Mouse (Mus musculus) bone marrow macrophage, adult 2 months (primary cell): Measurements from ENCODE around the gene Ccdc144b. TPM values are rescaled to one million over a fixed set of nuclear protein-coding genes. Genes with fewer than 3 reads are reported as not detected.

Experiments
- H3K27ac ChIP-seq: 2 replicates; pipeline ENCODE4 v1.5.1; 2012; ENCODE audit warnings: low read depth, low read length; ENCODE audit not compliant: insufficient read depth
- H3K4me1 ChIP-seq: 2 replicates; pipeline ENCODE4 v1.6.1; 2012; ENCODE audit warnings: low read length; ENCODE audit not compliant: control insufficient read depth, insufficient read depth
- H3K4me3 ChIP-seq: 2 replicates; pipeline ENCODE4 v1.5.1; 2012; ENCODE audit warnings: mild to moderate bottlenecking, low read length, moderate library complexity; ENCODE audit not compliant: insufficient read depth
- CTCF ChIP-seq: IDR thresholded peaks from 2 replicates; pipeline ENCODE4 v1.5.1; 2012; ENCODE audit warnings: low read depth, mild to moderate bottlenecking, low read length, moderate library complexity
- POLR2A ChIP-seq: IDR thresholded peaks from 2 replicates; pipeline ENCODE4 v1.6.1; 2012; ENCODE audit warnings: mild to moderate bottlenecking, low read depth, low read length, borderline replicate concordance
- polyA plus RNA-seq: library from polyadenylated mRNA; stranded (reverse); fragments of >200 nt; gene quantifications from 2 replicates; pipeline ENCODE4 v1.2.4, GENCODE M21; 2012; ENCODE audit not compliant: missing spikeins, insufficient read depth, insufficient read length

The Ccdc144b gene
- polyA plus RNA-seq, 1 experiment, result not detected

DNA sequence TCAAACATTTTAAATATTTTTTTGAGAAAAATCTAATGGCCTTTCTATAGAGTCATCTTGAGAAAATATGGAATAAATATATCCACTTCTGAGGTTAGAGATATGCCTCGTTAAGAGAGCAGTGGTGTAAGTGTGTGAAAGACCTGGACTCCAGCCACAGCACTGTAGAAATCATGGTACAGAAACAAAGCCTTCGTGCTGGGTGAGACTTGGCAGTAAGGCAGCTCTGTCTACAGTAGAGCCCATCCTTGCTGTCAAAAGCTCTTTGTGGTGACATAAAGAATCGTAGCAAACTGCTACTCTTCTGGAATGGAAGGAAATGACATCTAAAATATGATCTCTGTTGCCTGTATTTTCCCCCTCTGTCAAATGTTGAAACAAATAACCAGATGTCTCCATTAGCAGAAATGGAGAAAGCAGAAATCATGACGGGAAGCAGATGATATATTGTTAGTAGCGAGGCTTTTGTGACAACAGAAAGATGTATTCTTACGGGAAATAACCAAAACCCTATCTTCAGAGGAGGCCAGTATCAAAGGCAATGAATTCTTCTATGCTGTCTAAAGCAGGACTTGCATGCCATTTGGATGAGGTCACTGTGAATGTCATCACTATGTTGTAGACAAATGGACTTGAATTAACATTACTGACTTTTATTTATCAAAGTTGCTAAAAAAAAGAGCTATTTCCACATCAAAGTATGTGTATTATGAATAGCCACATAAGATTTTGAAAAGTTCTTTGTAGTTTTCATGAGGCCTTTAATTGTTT lies 21.4 kb downstream of the Ccdc144b start:
- TF ChIP-seq POLR2A (no peak), CTCF (no peak)
- no peak overlapping the region for H3K27ac ChIP-seq

DNA sequence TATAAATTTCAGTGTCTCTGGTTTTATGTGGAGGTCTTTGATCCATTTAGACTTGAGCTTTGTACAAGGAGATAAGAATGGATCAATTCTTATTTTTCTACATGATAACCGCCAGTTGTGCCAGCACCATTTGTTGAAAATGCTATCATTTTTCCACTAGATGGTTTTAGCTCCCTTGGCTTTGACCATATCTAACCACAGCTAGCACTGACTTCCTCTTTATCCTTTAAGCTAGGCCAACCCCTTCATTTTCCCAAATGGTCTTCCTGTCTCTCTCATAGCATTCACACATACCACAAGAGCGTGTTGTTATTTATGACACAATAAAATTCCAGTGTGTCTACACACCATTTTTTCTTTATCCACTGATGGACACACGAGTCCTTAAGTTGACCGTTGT lies 23.4 kb downstream of the Ccdc144b start:
- no peak for TF ChIP-seq CTCF
- no peak for TF ChIP-seq POLR2A
- H3K27ac ChIP-seq, result no peak overlapping the region

More for the DNA sequence above, 21.4 kb downstream of the Ccdc144b start:
- no peaks in the 10 kb centered on the region for H3K4me1 ChIP-seq
- H3K4me3 ChIP-seq, result no peak overlapping the region

GRCm38 (mm10) chr3:36025732-36026131 lies 27.6 kb downstream of the Ccdc144b start:
- Histone ChIP-seq H3K4me1 (no peaks in the 10 kb centered on the region), H3K4me3 (no peak overlapping the region), H3K27ac (no peak overlapping the region)
- TF ChIP-seq POLR2A (no peak), CTCF (no peak)

More for the DNA sequence above, 23.4 kb downstream of the Ccdc144b start:
- H3K4me3 ChIP-seq, result no peak overlapping the region
- no peaks in the 10 kb centered on the region for H3K4me1 ChIP-seq

DNA sequence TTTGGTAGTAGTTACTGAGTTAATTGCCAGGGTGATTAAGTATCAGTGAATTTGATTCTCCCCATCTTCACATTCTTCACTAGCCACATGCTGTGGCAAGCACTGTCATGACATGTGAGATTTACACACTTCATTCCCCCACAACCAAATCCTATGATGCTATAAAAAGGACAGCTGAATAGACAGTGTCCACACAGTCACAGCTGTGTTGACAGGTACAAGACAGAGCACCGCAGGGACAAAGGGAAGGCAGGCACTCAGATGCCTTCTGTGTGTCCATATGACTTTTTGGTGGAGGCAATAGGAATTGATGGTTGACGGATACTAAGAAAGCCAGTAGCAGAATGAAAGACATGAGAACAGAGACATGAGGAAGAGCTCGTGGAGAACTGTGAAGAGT lies 42.1 kb downstream of the Ccdc144b start:
- Histone ChIP-seq H3K4me1 (no peaks in the 10 kb centered on the region), H3K4me3 (no peak overlapping the region), H3K27ac (no peak overlapping the region)
- no peak for TF ChIP-seq CTCF
- TF ChIP-seq POLR2A, result no peak

DNA sequence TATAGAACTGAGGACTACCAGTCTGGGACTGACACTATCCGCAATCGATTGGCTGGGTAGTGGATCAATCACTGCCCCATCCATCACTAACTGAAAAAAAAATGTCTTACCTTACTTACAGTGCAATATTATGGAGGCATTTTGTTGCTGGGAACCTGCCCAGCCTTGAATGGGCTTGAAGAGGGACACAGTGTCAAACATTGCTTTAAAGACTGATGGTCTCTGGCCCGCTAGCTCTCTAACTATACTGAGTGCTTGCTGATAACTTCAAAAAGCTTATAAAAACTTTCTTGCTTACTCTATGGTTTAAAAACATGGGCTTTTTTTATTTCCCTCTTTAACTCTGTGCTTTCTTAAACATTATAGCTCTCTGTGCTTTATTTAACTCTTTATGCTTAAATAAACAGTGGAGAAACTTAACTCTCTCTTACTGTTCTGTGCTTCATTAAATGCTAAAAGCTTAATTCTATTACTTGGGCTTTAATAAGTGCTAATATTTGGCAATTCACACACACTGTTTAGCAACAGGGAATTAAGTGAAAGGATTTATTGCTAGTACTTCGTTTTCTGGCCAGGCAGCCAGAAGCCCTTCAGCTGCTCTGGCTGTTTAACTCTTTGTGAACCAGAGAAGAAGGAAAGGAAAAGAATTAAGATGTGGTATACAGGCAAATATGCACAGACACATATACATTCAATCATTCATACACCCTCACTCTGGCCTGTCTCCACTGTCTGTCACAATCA lies 44.8 kb downstream of the Ccdc144b start:
- TF ChIP-seq POLR2A (no peak), CTCF (no peak)
- Histone ChIP-seq H3K4me1 (no peaks in the 10 kb centered on the region), H3K4me3 (no peak overlapping the region), H3K27ac (no peak overlapping the region)

- no peak overlapping the region for H3K27ac ChIP-seq
- H3K4me3 ChIP-seq, result no peak overlapping the region
- no peaks in the 10 kb centered on the region for H3K4me1 ChIP-seq
- no peak for TF ChIP-seq CTCF
- no peak for TF ChIP-seq POLR2A
Measured at GRCm38 (mm10) chr3:36004028-36004895, 49.1 kb downstream of the Ccdc144b start.

GRCm38 (mm10) chr3:36000275-36001239 lies 52.8 kb downstream of the Ccdc144b start, which contains the start of gene Mccc1:
TSS of gene Mccc1 (minus strand) at chr3:36000678.
- Histone ChIP-seq H3K27ac (peak within 1 kb of the TSS; percentile 88), H3K4me3 (peak within 1 kb of the TSS; percentile 88), H3K4me1 (no peaks in the 10 kb centered on the region)
- TF ChIP-seq CTCF, result no peak

- TF ChIP-seq CTCF (no peak), POLR2A (no peak)
- Histone ChIP-seq H3K4me3 (no peak overlapping the region), H3K27ac (no peak overlapping the region), H3K4me1 (no peaks in the 10 kb centered on the region)
Measured at GRCm38 (mm10) chr3:35994552-35995531, 58.5 kb downstream of the Ccdc144b start.
